Mouse (Mus musculus): ENCODE measurements around the gene Ap4b1.

Gene Ap4b1

GRCm38 (mm10) chr3:103857036-103857805, 47.9 kb downstream of the Ap4b1 start:
- DNase-seq = no peak

- DNase-seq = no peak
Observed at GRCm38 (mm10) chr3:103857977-103858563, 48.8 kb downstream of the Ap4b1 start.

DNA sequence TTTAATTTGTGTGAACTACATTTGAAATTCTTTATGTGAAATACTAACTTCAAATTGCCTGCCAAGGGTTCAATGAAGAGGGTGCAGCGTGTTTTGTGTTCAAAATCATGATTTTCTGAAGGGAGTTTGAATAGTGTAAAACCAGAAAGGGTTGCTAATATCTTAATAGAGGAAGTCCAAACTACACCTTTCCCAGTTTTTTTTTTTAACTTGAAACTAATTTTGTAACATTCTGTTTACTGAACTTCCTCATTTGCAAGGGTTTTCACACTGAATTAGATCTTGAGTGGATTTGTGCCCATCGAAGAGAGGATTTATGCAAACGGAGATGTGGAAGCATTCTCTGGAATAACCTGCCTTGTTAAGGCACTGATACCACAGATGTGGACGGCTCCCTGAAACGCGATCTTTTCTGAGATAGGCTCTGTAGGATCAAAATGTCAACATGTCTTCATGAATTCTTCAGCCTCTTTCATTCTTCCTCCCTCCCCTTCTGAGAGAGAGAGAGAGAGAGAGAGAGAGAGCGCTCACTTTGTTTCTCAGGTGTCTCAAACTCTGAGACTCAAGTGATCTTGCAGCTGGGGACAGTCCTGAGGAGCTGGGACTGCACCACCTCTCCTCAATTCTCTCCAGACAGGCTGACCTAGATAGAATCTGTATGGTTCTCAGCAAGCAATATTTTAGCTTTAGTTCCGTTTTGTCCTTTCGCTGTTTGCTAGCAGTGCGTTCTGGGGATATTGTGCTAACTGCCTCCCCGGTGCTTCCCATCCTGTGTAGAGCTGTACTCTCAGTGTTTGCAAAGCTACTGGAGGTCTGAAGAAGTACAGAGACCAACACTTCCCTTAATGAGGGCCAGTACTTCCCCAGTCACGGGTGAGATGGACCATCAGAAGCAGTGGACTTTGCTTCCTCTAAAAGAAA, 49.8 kb downstream of the Ap4b1 start, which contains the start of gene Ptpn22:
Gene Ptpn22 (plus strand): TSS at position 915 of the 921 bp plus-strand sequence.
- DNase-seq = peak in 1 of 2 experiments; percentile 5

- DNase-seq = peak; percentile 5 to 26
Observed at GRCm38 (mm10) chr3:103859851-103860391, 50.6 kb downstream of the Ap4b1 start.

DNA sequence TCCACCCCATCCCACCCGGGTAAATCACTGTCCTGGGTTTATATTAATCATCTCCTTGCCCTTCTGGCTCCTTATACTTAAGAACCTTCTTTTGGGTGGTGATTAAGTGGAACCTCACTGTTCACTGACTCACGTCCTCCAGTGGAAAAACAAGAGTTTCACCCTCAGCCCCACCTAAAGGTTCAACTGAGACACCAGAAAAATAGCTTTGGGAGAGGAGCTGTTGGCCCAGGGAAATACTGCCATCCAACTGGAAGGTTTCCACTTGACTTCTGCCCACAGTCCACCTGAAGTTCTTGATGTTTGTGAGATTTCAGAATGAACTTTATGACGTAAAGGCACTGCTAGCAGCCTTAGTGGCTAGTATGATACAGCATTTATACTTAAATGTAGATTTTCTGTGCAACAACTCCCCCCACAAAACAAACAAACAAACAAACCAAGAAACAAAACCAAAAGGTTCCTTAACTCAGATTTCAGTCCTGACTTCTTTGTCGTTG, 53.5 kb downstream of the Ap4b1 start:
- DNase-seq = no peak

- DNase-seq = peak in 1 of 2 experiments; percentile 12
Observed at GRCm38 (mm10) chr3:103864200-103864599, 54.9 kb downstream of the Ap4b1 start.

- no peak for DNase-seq
Observed at GRCm38 (mm10) chr3:103867424-103867971, 58.2 kb downstream of the Ap4b1 start.

DNA sequence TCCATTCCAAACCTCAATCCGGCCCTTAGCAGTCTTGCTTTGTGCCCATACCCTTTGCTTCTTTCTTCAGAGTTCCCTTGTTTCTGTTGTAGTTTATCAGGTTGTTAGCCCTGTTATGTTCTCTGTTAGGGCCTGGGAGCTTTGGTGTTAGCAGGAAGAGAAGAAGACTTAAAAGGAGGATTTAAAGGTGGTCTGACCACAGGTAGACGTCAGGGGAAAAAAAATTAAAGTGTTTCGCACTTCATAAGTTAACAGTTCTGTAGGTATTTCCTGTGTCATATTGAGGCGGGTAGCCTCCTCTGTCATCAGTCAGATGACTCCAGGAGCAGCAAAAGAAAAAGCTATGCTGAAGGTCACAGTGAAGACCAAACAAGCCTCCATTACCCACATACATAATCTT, 58.7 kb downstream of the Ap4b1 start:
- DNase-seq = no peak

All from kidney, postnatal 4 days (tissue).